Mouse (Mus musculus) spleen, adult 2 months (tissue): ENCODE measurements around the gene Pnmal1.

Experiments used
- CTCF ChIP-seq: fragments of 200-500 bp; IDR thresholded peaks from 2 replicates; pipeline ENCODE4 v1.5.1; 2011; ENCODE audit warnings: mild to moderate bottlenecking, inconsistent platforms; ENCODE audit not compliant: insufficient read depth, insufficient read length, insufficient replicate concordance; ENCODE audit errors: extremely low read depth
- POLR2A ChIP-seq: fragments of 200-500 bp; IDR thresholded peaks from 2 replicates; pipeline ENCODE4 v1.6.1; 2011; ENCODE audit warnings: low read depth, low read length, inconsistent platforms

DNA sequence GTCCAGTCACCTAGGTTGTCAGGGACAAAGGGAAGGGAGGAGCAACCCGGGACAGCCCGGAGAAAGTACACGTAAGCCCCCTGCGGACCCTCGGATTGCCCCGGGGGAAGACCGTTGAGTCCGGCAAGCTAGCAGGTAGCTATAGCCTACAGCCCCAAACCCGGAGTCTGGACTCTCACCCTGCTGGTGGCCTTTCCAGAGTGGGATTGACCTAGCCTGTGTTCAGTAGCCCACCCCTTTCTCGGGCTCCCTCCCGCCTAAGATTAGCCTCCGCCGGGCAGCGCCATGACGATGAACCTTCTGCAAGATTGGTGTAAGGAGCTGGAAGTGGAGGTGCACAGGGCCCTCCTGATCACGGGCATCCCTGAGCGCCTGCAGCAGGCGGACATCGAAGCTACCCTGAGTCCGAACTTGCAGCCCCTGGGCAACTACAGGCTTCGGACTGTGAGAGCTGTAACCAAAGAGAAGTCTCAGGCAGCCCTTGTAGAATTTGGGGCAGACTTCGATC is 14.6 kb upstream of the Pnmal1 start:
- TF ChIP-seq CTCF (no peak), POLR2A (no peak)
